Mouse (Mus musculus): ENCODE data around the gene Sult6b1.

- TF ChIP-seq CTCF (IDR thresholded peaks at IDR 0.05; ENCODE audit: insufficient read depth, low read length) (no peak), POLR2A (IDR thresholded peaks at IDR 0.05; ENCODE audit: borderline replicate concordance, extremely low read depth, low read depth, low read length) (no peak)
These were observed 29.1 kb upstream of the Sult6b1 start for GRCm38 (mm10) chr17:78935857-78936256.

All from lung, adult 2 months (tissue).